Mouse (Mus musculus) MEL (cell line): ENCODE results near the gene Igfals. TPM values are rescaled to one million over a fixed set of nuclear protein-coding genes. Genes with fewer than 3 reads are reported as not detected.

Source experiments
- DNase-seq: peaks from one replicate; pipeline ENCODE4 v3.0.0; 2011; ENCODE audit warnings: low read depth, low spot score
- H3K27ac ChIP-seq: 2 replicates; pipeline ENCODE4 v1.5.1; 2012; ENCODE audit warnings: low read depth, mild to moderate bottlenecking, control low read depth, low read length, moderate library complexity; ENCODE audit not compliant: control insufficient read depth
- H3K27me3 ChIP-seq, 2 experiments: fragments of 150-350 bp in 1 of 2; sonication (generic) in 1 of 2; 2 replicates each; pipeline ENCODE4 v1.6.1; 2012; ENCODE audit warnings: low read length in 2 of 2, mild to moderate bottlenecking in 2 of 2, improper control_type of control experiment in 1 of 2, moderate library complexity in 1 of 2; ENCODE audit not compliant: insufficient read depth in 2 of 2, control insufficient read depth in 1 of 2
- H3K36me3 ChIP-seq, 2 experiments: 2 replicates each; pipeline ENCODE4 v1.6.1; 2012 to 2014; ENCODE audit warnings: low read length in 2 of 2, improper control_type of control experiment in 1 of 2, inconsistent platforms in 1 of 2, mild to moderate bottlenecking in 1 of 2; ENCODE audit not compliant: insufficient read depth in 2 of 2, control insufficient read depth in 1 of 2
- H3K4me1 ChIP-seq, 2 experiments: fragments of 150-350 bp in 1 of 2; sonication (generic) in 1 of 2; 2 replicates each; pipeline ENCODE4 v1.6.1; 2012; ENCODE audit warnings: low read length in 2 of 2, improper control_type of control experiment in 1 of 2, mild to moderate bottlenecking in 1 of 2; ENCODE audit not compliant: insufficient read depth in 2 of 2, control insufficient read depth in 1 of 2
- H3K4me3 ChIP-seq, 2 experiments: fragments of 150-350 bp in 1 of 2; sonication (generic) in 1 of 2; 2 replicates each; pipeline ENCODE4 v1.5.1; 2012; ENCODE audit warnings: low read depth in 2 of 2, low read length in 2 of 2, mild to moderate bottlenecking in 2 of 2, moderate library complexity in 2 of 2, control low read depth in 1 of 2, improper control_type of control experiment in 1 of 2; ENCODE audit not compliant: control insufficient read depth in 1 of 2, insufficient read depth in 1 of 2
- H3K79me2 ChIP-seq: 2 replicates; pipeline ENCODE4 v1.6.1; 2012; ENCODE audit warnings: mild to moderate bottlenecking, low read length, moderate library complexity; ENCODE audit not compliant: control insufficient read depth, poor library complexity, insufficient read depth
- H3K9ac ChIP-seq: 2 replicates; pipeline ENCODE4 v1.6.1; 2012; ENCODE audit warnings: low read depth, mild to moderate bottlenecking, control low read depth, low read length, moderate library complexity; ENCODE audit not compliant: control insufficient read depth, poor library complexity, severe bottlenecking
- H3K9me3 ChIP-seq: fragments of 150-350 bp; sonication (generic); replicated peaks from 2 replicates; pipeline ENCODE4 v1.6.1; 2012; ENCODE audit warnings: mild to moderate bottlenecking, low read length, improper control_type of control experiment, moderate library complexity; ENCODE audit not compliant: insufficient read depth
- CHD2 ChIP-seq: IDR thresholded peaks from 2 replicates; pipeline ENCODE4 v1.6.1; 2011; ENCODE audit warnings: low read length, improper control_type of control experiment
- E2F4 ChIP-seq: IDR thresholded peaks from 2 replicates; pipeline ENCODE4 v1.6.1; 2011; ENCODE audit warnings: low read depth, low read length, improper control_type of control experiment, borderline replicate concordance
- GATA1 ChIP-seq: IDR thresholded peaks from 2 replicates; pipeline ENCODE4 v1.6.1; 2011; ENCODE audit warnings: low read depth, low read length, improper control_type of control experiment
- HCFC1 ChIP-seq: IDR thresholded peaks from 2 replicates; pipeline ENCODE4 v1.6.1; 2012; ENCODE audit warnings: low read depth, mild to moderate bottlenecking, inconsistent platforms, low read length, improper control_type of control experiment, moderate library complexity
- KAT2A ChIP-seq: conservative IDR thresholded peaks from 2 replicates; pipeline ENCODE4 v1.6.1; 2012; ENCODE audit warnings: low read depth, low read length, improper control_type of control experiment, inconsistent platforms
- MAX ChIP-seq: IDR thresholded peaks from 2 replicates; pipeline ENCODE4 v1.6.1; 2011; ENCODE audit warnings: low read length, improper control_type of control experiment
- MAZ ChIP-seq: IDR thresholded peaks from 2 replicates; pipeline ENCODE4 v1.6.1; 2012; ENCODE audit warnings: low read depth, mild to moderate bottlenecking, inconsistent platforms, low read length, improper control_type of control experiment
- MEF2A ChIP-seq: IDR thresholded peaks from 2 replicates; pipeline ENCODE4 v1.6.1; 2014; ENCODE audit warnings: low read depth, mild to moderate bottlenecking, inconsistent platforms, low read length, improper control_type of control experiment; ENCODE audit not compliant: poor library complexity, insufficient replicate concordance, severe bottlenecking; ENCODE audit errors: extremely low read depth
- MXI1 ChIP-seq: IDR thresholded peaks from 2 replicates; pipeline ENCODE4 v1.6.1; 2011; ENCODE audit warnings: mild to moderate bottlenecking, low read depth, low read length, improper control_type of control experiment
- MYB ChIP-seq: IDR thresholded peaks from 2 replicates; pipeline ENCODE4 v1.6.1; 2011; ENCODE audit warnings: mild to moderate bottlenecking, low read depth, low read length, improper control_type of control experiment
- MYC ChIP-seq: IDR thresholded peaks from 2 replicates; pipeline ENCODE4 v1.6.1; 2011; ENCODE audit warnings: low read depth, mild to moderate bottlenecking, low read length, improper control_type of control experiment, moderate library complexity
- POLR2AphosphoS2 ChIP-seq: IDR thresholded peaks from 2 replicates; pipeline ENCODE4 v1.6.1; 2011; ENCODE audit warnings: low read length, improper control_type of control experiment
- POLR2AphosphoS5 ChIP-seq: IDR thresholded peaks from 2 replicates; pipeline ENCODE4 v1.6.1; 2012; ENCODE audit warnings: low read depth, borderline replicate concordance, mild to moderate bottlenecking, inconsistent platforms, low read length, moderate library complexity, mixed read lengths
- RCOR1 ChIP-seq: IDR thresholded peaks from 2 replicates; pipeline ENCODE4 v1.6.1; 2012; ENCODE audit warnings: low read depth, mild to moderate bottlenecking, inconsistent platforms, low read length, improper control_type of control experiment
- SMC3 ChIP-seq: IDR thresholded peaks from 2 replicates; pipeline ENCODE4 v1.6.1; 2011; ENCODE audit warnings: low read depth, low read length, improper control_type of control experiment
- TAL1 ChIP-seq: IDR thresholded peaks from 2 replicates; pipeline ENCODE4 v1.6.1; 2012; ENCODE audit warnings: mild to moderate bottlenecking, inconsistent platforms, low read length, moderate library complexity, mixed read lengths
- TBP ChIP-seq: IDR thresholded peaks from 2 replicates; pipeline ENCODE4 v1.8.0; 2011; ENCODE audit warnings: low read depth, low read length, improper control_type of control experiment
- USF1 ChIP-seq: IDR thresholded peaks from 2 replicates; pipeline ENCODE4 v1.6.1; 2014; ENCODE audit warnings: low read depth, mild to moderate bottlenecking, inconsistent platforms, low read length, improper control_type of control experiment, moderate library complexity
- USF2 ChIP-seq, 2 experiments: IDR thresholded peaks; 2 replicates each; pipeline ENCODE4 v1.6.1; 2011 to 2012; ENCODE audit warnings: improper control_type of control experiment in 2 of 2, low read length in 2 of 2, borderline replicate concordance in 1 of 2, inconsistent platforms in 1 of 2, low read depth in 1 of 2, mild to moderate bottlenecking in 1 of 2; ENCODE audit not compliant: insufficient read depth in 1 of 2
- ZMIZ1 ChIP-seq: IDR thresholded peaks from 2 replicates; pipeline ENCODE4 v1.6.1; 2012; ENCODE audit warnings: low read depth, mild to moderate bottlenecking, inconsistent platforms, low read length, improper control_type of control experiment, moderate library complexity
- polyA plus RNA-seq, 2 experiments: library from polyadenylated mRNA; stranded (reverse) in 1 of 2; unstranded in 1 of 2; fragments of >175 nt in 1 of 2; fragments of >200 nt in 1 of 2; gene quantifications; 2 replicates each; pipeline versions ENCODE4 v1.2.1 to v1.2.4; 2012; ENCODE audit warnings: low replicate concordance in 2 of 2, low read depth in 1 of 2; ENCODE audit not compliant: insufficient read length in 2 of 2, insufficient read depth in 1 of 2, missing spikeins in 1 of 2
- total RNA-seq: library from RNA; depleted of rRNA; stranded (reverse); fragments of 300-350 nt; gene quantifications from 2 replicates; pipeline ENCODE4 v1.2.3, GENCODE M21; 2012

Gene Igfals
- total and polyA plus RNA-seq, 3 experiments, result 0.04 TPM; not detected in 2

GRCm38 (mm10) chr17:24855838-24856464 lies 9.8 kb upstream of the Igfals start:
- no peak overlapping the region for H3K27ac ChIP-seq
- H3K79me2 ChIP-seq, result no peaks in the 10 kb centered on the region
- no peaks in the 10 kb centered on the region for H3K9me3 ChIP-seq
- H3K4me3 ChIP-seq, result no peak overlapping the region
- DNase-seq, result no peak
- peaks cover 0 to 17% of the 10 kb centered on the region in 2 experiments; a peak in 2 of 4 replicates for H3K36me3 ChIP-seq
- no peak for TF ChIP-seq ZMIZ1
- no peak for TF ChIP-seq RCOR1
- TF ChIP-seq, all 39 proteins: peak for 0
- Histone ChIP-seq H3K4me1 (peaks cover 4 to 22% of the 10 kb centered on the region in 2 experiments), H3K27me3 (no peaks in the 10 kb centered on the region), H3K9ac (no peak overlapping the region)

- no peak for TF ChIP-seq SMC3
- TF ChIP-seq TAL1, result no peak
- no peak for TF ChIP-seq MAX
- no peak for TF ChIP-seq POLR2AphosphoS5
- no peak for TF ChIP-seq MYC
- no peak for TF ChIP-seq GATA1
- TF ChIP-seq MAZ, result no peak
- TF ChIP-seq, all 39 proteins: peak for 0
- no peak overlapping the region for H3K4me3 ChIP-seq
- no peaks in the 10 kb centered on the region for H3K27me3 ChIP-seq
- DNase-seq, result no peak
- no peak overlapping the region for H3K9ac ChIP-seq
- H3K79me2 ChIP-seq, result no peaks in the 10 kb centered on the region
- H3K27ac ChIP-seq, result no peak overlapping the region
- H3K9me3 ChIP-seq, result no peaks in the 10 kb centered on the region
- peaks cover 0 to 12% of the 10 kb centered on the region in 2 experiments; a peak in 2 of 4 replicates for H3K36me3 ChIP-seq
- peaks cover 4 to 16% of the 10 kb centered on the region in 2 experiments for H3K4me1 ChIP-seq
Observed at GRCm38 (mm10) chr17:24856589-24856988, 9.2 kb upstream of the Igfals start.

GRCm38 (mm10) chr17:24857831-24858470 lies 7.8 kb upstream of the Igfals start:
- H3K27me3 ChIP-seq, result no peaks in the 10 kb centered on the region

More at GRCm38 (mm10) chr17:24857831-24858470, 7.8 kb upstream of the Igfals start:
- Histone ChIP-seq H3K27ac (no peak overlapping the region), H3K4me3 (no peak overlapping the region), H3K9ac (no peak overlapping the region), H3K9me3 (no peaks in the 10 kb centered on the region), H3K4me1 (peaks cover 4 to 16% of the 10 kb centered on the region in 2 experiments), H3K36me3 (peaks cover 0 to 11% of the 10 kb centered on the region in 2 experiments; a peak in 2 of 4 replicates), H3K79me2 (no peaks in the 10 kb centered on the region)
- no peak for DNase-seq
- no peak for TF ChIP-seq HCFC1
- no peak for TF ChIP-seq TBP
- no peak for TF ChIP-seq MYB
- no peak for TF ChIP-seq KAT2A
- no peak for TF ChIP-seq USF1
- TF ChIP-seq GATA1, result no peak
- no peak for TF ChIP-seq E2F4
- no peak for TF ChIP-seq MXI1
- no peak for TF ChIP-seq USF2 (IDR thresholded peaks at IDR 0.05; ENCODE audit: borderline replicate concordance in 1 of 2, insufficient read depth in 1 of 2, low read depth in 1 of 2, low read length in 2 of 2)
- TF ChIP-seq MEF2A, result no peak
- no peak for TF ChIP-seq CHD2
- TF ChIP-seq POLR2AphosphoS2, result no peak
